Mouse (Mus musculus) lung, postnatal 0 days (tissue): ENCODE results near the gene Efna5.

Source experiments
- CTCF ChIP-seq: IDR thresholded peaks from 2 replicates; pipeline ENCODE4 v1.5.1; 2016; ENCODE audit warnings: antibody characterized with exemption, mild to moderate bottlenecking
- EP300 ChIP-seq: IDR thresholded peaks from 2 replicates; pipeline ENCODE4 v1.6.1; 2016; ENCODE audit warnings: antibody characterized with exemption, mild to moderate bottlenecking, control low read depth

DNA sequence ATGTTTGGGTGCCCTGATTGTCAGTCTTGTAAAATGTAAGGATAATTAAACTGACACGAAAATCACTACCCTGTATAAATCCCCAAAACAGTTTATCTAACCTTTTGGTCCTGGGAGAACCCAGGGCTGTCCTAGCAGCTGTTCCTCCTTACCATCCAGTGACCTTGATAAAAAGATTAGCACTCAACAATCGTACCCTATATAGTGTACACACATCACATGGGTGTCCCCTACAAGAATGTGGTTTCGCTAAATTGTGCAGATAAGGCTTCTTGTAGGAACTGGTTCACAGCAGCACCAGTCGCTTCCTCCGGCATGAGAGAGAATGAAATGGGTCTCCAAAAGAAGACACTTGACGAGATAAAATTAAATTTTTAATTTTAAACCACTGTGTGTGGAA lies 53.6 kb downstream of the Efna5 start:
- TF ChIP-seq CTCF (no peak), EP300 (no peak)
